Mouse (Mus musculus): Measurements from ENCODE around the gene Gm8653.
"Not testable (repeated sequence)": the region's sequence is repeated elsewhere in the genome, so short reads cannot be mapped to it uniquely, and the experiment has no call there.

Gm8653 gene

GRCm38 (mm10) chr7:22201164-22201563 lies at the start of gene Gm8653:
Gene Gm8653, minus strand, starts transcription at chr7:22201264.
- DNase-seq (ENCODE audit: low spot score in 2 of 2) = not testable (repeated sequence)

DNA sequence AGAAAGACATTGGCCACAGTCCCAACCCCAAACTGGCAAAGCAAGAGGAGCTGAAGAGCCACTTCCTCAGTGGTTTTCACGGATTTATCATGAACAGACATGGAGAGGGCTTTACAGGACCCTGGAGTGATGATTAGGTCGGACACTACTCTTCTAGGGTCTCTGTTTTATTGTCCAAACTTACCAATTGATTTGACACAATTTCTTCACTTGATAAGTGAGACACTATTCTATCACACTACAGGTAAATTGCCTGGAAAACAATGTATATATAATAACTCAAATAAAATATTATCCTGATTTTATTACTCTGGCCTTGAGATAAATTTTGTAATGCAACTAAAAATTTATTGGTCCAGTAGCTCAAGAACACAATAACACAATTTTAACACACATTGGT lies 28.3 kb upstream of the Gm8653 start, which contains the start of gene Gm8453:
Gene Gm8453 (minus strand): TSS at position 101 of the 400 bp plus-strand sequence.
- not testable (repeated sequence) for DNase-seq (ENCODE audit: low spot score in 2 of 2)

- not testable (repeated sequence) for DNase-seq (ENCODE audit: low spot score in 2 of 2)
These were observed 12.0 kb downstream of the Gm8653 start, which contains the start of gene Vmn1r143 for GRCm38 (mm10) chr7:22189077-22189476. Gene Vmn1r143, plus strand, starts transcription at chr7:22189377.

DNA sequence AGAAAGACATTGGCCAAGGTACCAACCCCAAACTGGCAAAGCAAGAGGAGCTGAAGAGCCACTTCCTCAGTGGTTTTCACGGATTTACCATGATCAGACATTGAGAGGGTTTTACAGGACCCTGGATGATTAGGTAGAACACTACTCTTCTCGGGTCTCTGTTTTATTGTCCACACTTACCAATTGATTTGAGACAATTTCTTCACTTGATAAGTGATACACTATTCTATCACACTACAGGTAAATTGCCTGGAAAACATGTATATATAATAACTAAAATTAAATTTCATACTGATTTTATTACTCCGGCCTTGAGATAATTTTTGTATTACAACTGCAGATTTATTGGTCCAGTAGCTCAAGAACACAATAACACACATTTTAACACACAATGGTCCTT lies 37.1 kb downstream of the Gm8653 start, which contains the start of gene Vmn1r142:
Gene Vmn1r142 (minus strand): TSS at position 101 of the 400 bp plus-strand sequence.
- DNase-seq (ENCODE audit: low spot score in 2 of 2) = not testable (repeated sequence)
